Mouse (Mus musculus): ENCODE results near the gene Tnxb.
"Not testable (repeated sequence)": the region's sequence is repeated elsewhere in the genome, so short reads cannot be mapped to it uniquely, and the experiment has no call there.

Tnxb gene

GRCm38 (mm10) chr17:34729779-34730553, 59.6 kb downstream of the Tnxb start:
- not testable (repeated sequence) for DNase-seq (ENCODE audit: extremely low spot score, low spot score)

DNA sequence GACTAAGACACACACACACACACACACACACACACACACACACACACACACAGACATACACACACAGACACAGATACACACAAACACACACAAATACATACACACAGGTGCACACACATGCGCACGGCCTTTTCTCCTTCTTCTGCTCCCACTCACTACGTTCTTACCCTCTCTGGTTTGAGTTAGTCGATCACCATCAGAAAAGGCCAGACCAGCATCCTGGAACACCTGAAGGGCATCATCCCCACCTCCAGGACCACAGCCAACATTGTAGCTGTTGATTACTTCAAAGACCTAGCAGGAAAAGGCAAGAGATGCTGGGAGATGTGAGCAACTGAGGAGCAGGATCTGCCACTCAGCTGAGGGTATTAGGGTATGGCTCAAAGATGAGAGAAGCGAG, 67.1 kb downstream of the Tnxb start:
- not testable (repeated sequence) for DNase-seq (ENCODE audit: extremely low spot score, low spot score)

DNA sequence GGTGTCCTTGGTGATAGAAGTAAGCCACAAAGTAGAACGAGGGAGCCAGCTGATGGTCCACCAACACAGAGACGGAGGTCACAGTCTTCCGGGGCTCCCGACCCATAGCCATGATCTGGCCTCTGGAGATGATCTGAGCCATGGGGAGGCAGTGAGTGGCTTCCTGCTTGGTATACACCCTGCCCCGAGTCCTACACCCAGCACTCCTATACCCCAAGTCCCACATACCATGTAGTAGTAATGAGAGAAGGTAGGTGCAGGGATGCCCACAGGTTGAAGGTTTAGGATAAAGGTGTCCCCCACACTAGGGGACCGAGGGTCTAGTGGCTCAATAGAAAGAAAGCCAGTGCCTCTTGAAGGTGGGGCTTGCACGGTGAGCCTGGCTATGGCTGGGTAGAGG, 69.4 kb downstream of the Tnxb start:
- not testable (repeated sequence) for DNase-seq (ENCODE audit: extremely low spot score, low spot score)

GRCm38 (mm10) chr17:34740280-34740679, 69.9 kb downstream of the Tnxb start:
- no peak for DNase-seq (ENCODE audit: extremely low spot score, low spot score)

DNA sequence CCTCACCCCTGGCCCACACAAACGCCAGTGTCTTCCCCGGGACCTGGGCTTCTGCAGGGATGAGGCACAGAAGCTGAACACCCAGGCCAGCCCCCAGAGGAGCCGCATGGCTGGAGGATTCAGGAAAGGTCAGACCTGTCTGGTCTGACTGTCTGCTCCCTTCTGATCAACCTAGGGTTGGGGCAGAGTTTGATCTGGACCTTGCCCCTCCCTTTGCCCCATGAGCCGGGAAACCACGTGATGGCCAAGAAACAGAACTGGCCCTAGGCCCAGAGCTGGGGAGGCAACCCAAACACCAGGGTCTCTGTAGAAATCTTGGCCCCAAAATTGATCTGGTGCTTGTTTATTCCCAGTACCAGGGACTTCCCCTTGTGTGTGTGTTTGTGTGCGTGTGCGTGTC, 73.4 kb downstream of the Tnxb start, which contains the start of gene C4b:
Gene C4b (minus strand): TSS at position 164 of the 400 bp plus-strand sequence.
- DNase-seq (ENCODE audit: extremely low spot score, low spot score), result no peak

- DNase-seq (ENCODE audit: extremely low spot score, low spot score), result no peak
These were observed 73.9 kb downstream of the Tnxb start for GRCm38 (mm10) chr17:34744206-34744605.

- DNase-seq (ENCODE audit: extremely low spot score, low spot score), result not testable (repeated sequence)
These were observed 74.3 kb downstream of the Tnxb start for GRCm38 (mm10) chr17:34744611-34745010.

GRCm38 (mm10) chr17:34745166-34745565, 74.8 kb downstream of the Tnxb start:
- not testable (repeated sequence) for DNase-seq (ENCODE audit: extremely low spot score, low spot score)

DNA sequence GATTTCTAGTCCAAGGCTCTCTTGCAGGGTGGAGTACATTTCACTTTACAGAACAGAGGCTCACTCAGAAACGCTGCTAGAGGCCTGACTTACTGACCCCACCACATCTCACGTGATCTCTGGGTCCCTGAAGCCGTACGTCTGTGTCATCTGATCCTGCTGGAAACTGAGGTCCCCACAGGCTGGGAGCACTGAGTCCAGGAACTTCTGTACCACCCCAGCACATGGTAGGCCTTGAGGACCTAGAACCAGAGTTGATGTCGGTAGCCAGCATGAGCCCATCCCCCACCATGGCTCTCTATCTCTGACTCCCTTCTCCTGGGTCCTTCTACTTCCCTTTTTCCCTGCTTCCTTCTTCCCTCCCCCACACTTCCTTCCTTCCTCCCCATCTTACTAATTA, 76.2 kb downstream of the Tnxb start:
- no peak for DNase-seq (ENCODE audit: extremely low spot score, low spot score)

DNA sequence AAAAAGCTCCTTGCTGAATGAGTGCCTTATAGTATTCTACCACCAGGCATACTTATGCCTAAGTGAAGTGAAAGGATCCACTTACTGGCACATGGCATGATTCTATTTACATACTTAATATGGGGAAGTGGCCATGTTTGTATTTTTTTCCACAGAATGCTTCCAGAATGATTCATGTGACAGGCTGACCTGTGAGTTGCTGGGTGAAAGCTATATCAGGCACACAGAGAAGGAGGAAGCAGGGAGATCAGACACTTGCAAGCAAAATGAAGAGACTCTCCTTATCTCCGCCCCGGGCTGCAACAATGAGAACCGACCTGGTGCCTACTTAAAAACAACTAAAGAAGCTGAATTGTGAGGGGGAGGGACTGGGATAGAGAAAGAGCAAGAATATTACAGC, 91.1 kb downstream of the Tnxb start:
- no peak for DNase-seq (ENCODE audit: extremely low spot score, low spot score)

Data from neural tube, embryonic 10.5 days (tissue).